Mouse (Mus musculus) heart, postnatal 0 days (tissue): Measurements from ENCODE around the gene Il1rapl1. TPM values are rescaled to one million over a fixed set of nuclear protein-coding genes. Genes with fewer than 3 reads are reported as not detected.
"Not testable (repeated sequence)": the region's sequence is repeated elsewhere in the genome, so short reads cannot be mapped to it uniquely, and the experiment has no call there.

ENCODE experiments used
- ATAC-seq: fragments of 200-750 bp; cut with Nextera tagmentation; 2 replicates; pipeline ENCODE4 v1.8.0; 2017; ENCODE audit warnings: low read depth, moderate number of reproducible peaks, moderate library complexity; ENCODE audit not compliant: insufficient read depth
- DNase-seq: peaks from one replicate; pipeline ENCODE4 v3.0.0-alpha.2; 2016; ENCODE audit warnings: low spot score
- H3K27ac ChIP-seq: fragments of 300-500 bp; sonication (generic); 2 replicates; pipeline ENCODE4 v1.5.1; 2014; ENCODE audit warnings: low read depth, mild to moderate bottlenecking
- H3K27me3 ChIP-seq: fragments of 300-500 bp; sonication (generic); 2 replicates; pipeline ENCODE4 v1.6.1; 2014; ENCODE audit warnings: low read length, mixed read lengths; ENCODE audit not compliant: control insufficient read depth, insufficient read depth
- H3K36me3 ChIP-seq: fragments of 300-500 bp; sonication (generic); replicated peaks from 2 replicates; pipeline ENCODE4 v1.6.1; 2014; ENCODE audit warnings: low read length, mixed read lengths; ENCODE audit not compliant: control insufficient read depth, insufficient read depth
- H3K4me1 ChIP-seq: fragments of 300-500 bp; sonication (generic); 2 replicates; pipeline ENCODE4 v1.6.1; 2014; ENCODE audit warnings: antibody characterized with exemption; ENCODE audit not compliant: control insufficient read depth, insufficient read depth
- H3K4me2 ChIP-seq: fragments of 300-500 bp; sonication (generic); 2 replicates; pipeline ENCODE4 v1.6.1; 2014; ENCODE audit warnings: low read depth, mild to moderate bottlenecking, low read length, moderate library complexity
- H3K4me3 ChIP-seq: fragments of 300-500 bp; sonication (generic); 2 replicates; pipeline ENCODE4 v1.5.1; 2014; ENCODE audit warnings: low read depth, low read length
- H3K9ac ChIP-seq: fragments of 300-500 bp; sonication (generic); replicated peaks from 2 replicates; pipeline ENCODE4 v1.6.1; 2014; ENCODE audit warnings: low read depth, low read length, mixed read lengths
- H3K9me3 ChIP-seq: fragments of 300-500 bp; sonication (generic); replicated peaks from 2 replicates; pipeline ENCODE4 v1.6.1; 2016; ENCODE audit warnings: low read length; ENCODE audit not compliant: control insufficient read depth
- CTCF ChIP-seq: IDR thresholded peaks from 2 replicates; pipeline ENCODE4 v1.5.1; 2016; ENCODE audit warnings: antibody characterized with exemption, control low read depth, low read depth
- EP300 ChIP-seq: IDR thresholded peaks from 2 replicates; pipeline ENCODE4 v1.6.1; 2016; ENCODE audit warnings: antibody characterized with exemption, low read depth
- WGBS: fragments of 180-500 bp; shearing (Covaris S2); extraction: QIAGEN DNeasy Blood & Tissue Kit; methylation state at CpG from one replicate; pipeline ENCODE4 v1.1.7; 2014; 5-methylcytosine and 5-hydroxymethylcytosine counted together
- polyA plus RNA-seq: library from polyadenylated mRNA; unstranded; fragments of >200 nt; fragmentation: Nextera tagmentation; extraction: Ambion mirVana; gene quantifications from 2 replicates; pipeline ENCODE4 v1.2.1, GENCODE M21; 2015
- total RNA-seq: library from RNA; depleted of rRNA; stranded (reverse); fragments of >200 nt; gene quantifications from 2 replicates; pipeline ENCODE4 v1.2.3, GENCODE M21; 2014; ENCODE audit warnings: low replicate concordance

Il1rapl1 gene
- total and polyA plus RNA-seq, 2 experiments from 2014 or later, result 0.08 TPM; not detected in 1

GRCm38 (mm10) chrX:87600914-87601313 is 514.5 kb downstream of the Il1rapl1 start:
- Histone ChIP-seq H3K9ac (no peak overlapping the region), H3K9me3 (no peaks in the 10 kb centered on the region), H3K4me3 (no peak overlapping the region), H3K36me3 (no peaks in the 10 kb centered on the region), H3K27ac (no peak overlapping the region), H3K4me2 (no peak overlapping the region), H3K4me1 (no peaks in the 10 kb centered on the region), H3K27me3 (no peaks in the 10 kb centered on the region)
- no peak for ATAC-seq
- TF ChIP-seq CTCF (no peak), EP300 (no peak)
- no peak for DNase-seq

- Histone ChIP-seq H3K9ac (no peak overlapping the region), H3K4me2 (no peak overlapping the region), H3K4me1 (no peaks in the 10 kb centered on the region), H3K27me3 (no peaks in the 10 kb centered on the region), H3K4me3 (no peak overlapping the region), H3K36me3 (no peaks in the 10 kb centered on the region), H3K9me3 (no peaks in the 10 kb centered on the region), H3K27ac (no peak overlapping the region)
- DNase-seq, result no peak
- ATAC-seq, result no peak
- no peak for TF ChIP-seq CTCF
- TF ChIP-seq EP300, result no peak
These were observed 607.4 kb downstream of the Il1rapl1 start for GRCm38 (mm10) chrX:87507997-87508396.

- TF ChIP-seq EP300, result no peak
- TF ChIP-seq CTCF, result no peak
- no peaks in the 10 kb centered on the region for H3K36me3 ChIP-seq
- H3K4me1 ChIP-seq, result no peaks in the 10 kb centered on the region
- H3K4me3 ChIP-seq, result no peak overlapping the region
- ATAC-seq (no peak), DNase-seq (no peak)
- H3K27ac ChIP-seq, result no peak overlapping the region
- H3K27me3 ChIP-seq, result no peaks in the 10 kb centered on the region
- H3K4me2 ChIP-seq, result no peak overlapping the region
- no peak overlapping the region for H3K9ac ChIP-seq
- 79% methylated on average over 5 of the region's 5 CpGs for WGBS
- H3K9me3 ChIP-seq, result no peaks in the 10 kb centered on the region
These were observed 612.8 kb downstream of the Il1rapl1 start for GRCm38 (mm10) chrX:87502604-87503003.

- no peak overlapping the region for H3K4me3 ChIP-seq
- H3K4me1 ChIP-seq, result no peaks in the 10 kb centered on the region
- H3K27ac ChIP-seq, result no peak overlapping the region
- no peaks in the 10 kb centered on the region for H3K9me3 ChIP-seq
- no peak for ATAC-seq
- H3K9ac ChIP-seq, result no peak overlapping the region
- TF ChIP-seq CTCF, result no peak
- no peak for TF ChIP-seq EP300
- WGBS, result 71% methylated on average over 1 of the region's 1 CpGs
- H3K27me3 ChIP-seq, result no peaks in the 10 kb centered on the region
- no peak overlapping the region for H3K4me2 ChIP-seq
- no peaks in the 10 kb centered on the region for H3K36me3 ChIP-seq
- DNase-seq, result no peak
These were observed 632.0 kb downstream of the Il1rapl1 start for GRCm38 (mm10) chrX:87483416-87483815.

GRCm38 (mm10) chrX:87238191-87238590 is 877.3 kb downstream of the Il1rapl1 start:
- H3K4me2 ChIP-seq, H3K27me3 ChIP-seq, H3K36me3 ChIP-seq, H3K4me3 ChIP-seq, H3K4me1 ChIP-seq, H3K9ac ChIP-seq, H3K9me3 ChIP-seq, H3K27ac ChIP-seq: not testable (repeated sequence)
- WGBS, result 71% methylated on average over 11 of the region's 11 CpGs
- ATAC-seq, result peak; percentile 89
- peak; percentile 77 for DNase-seq

GRCm38 (mm10) chrX:87225280-87225679 is 890.2 kb downstream of the Il1rapl1 start:
- H3K4me3 ChIP-seq, result no peak overlapping the region
- no peaks in the 10 kb centered on the region for H3K9me3 ChIP-seq
- DNase-seq, result no peak
- no peak overlapping the region for H3K9ac ChIP-seq
- no peak overlapping the region for H3K27ac ChIP-seq
- no peak for ATAC-seq
- H3K27me3 ChIP-seq, result no peaks in the 10 kb centered on the region
- H3K36me3 ChIP-seq, result no peaks in the 10 kb centered on the region
- H3K4me1 ChIP-seq, result no peaks in the 10 kb centered on the region
- no peak overlapping the region for H3K4me2 ChIP-seq
- no peak for TF ChIP-seq CTCF
- TF ChIP-seq EP300, result no peak
